Mouse (Mus musculus) hematopoietic multipotent progenitor cell, adult 10-12 weeks (in vitro differentiated cells): ENCODE results near the gene Timp1. TPM values are rescaled to one million over a fixed set of nuclear protein-coding genes. Genes with fewer than 3 reads are reported as not detected.

Experiments
- polyA plus RNA-seq: library from polyadenylated mRNA; stranded (reverse); fragments of >175 nt; gene quantifications from 2 replicates; pipeline ENCODE4 v1.2.3, GENCODE M21; 2012; ENCODE audit warnings: low replicate concordance

The Timp1 gene
- 0.55 TPM in 1 of 2 replicates, not detected in the other for polyA plus RNA-seq

GRCm38 (mm10) chrX:20869962-20870513 lies at the start of gene Timp1:
Gene Timp1 (plus strand): TSS chrX:20870166.

GRCm38 (mm10) chrX:20920844-20921364 lies 50.9 kb downstream of the Timp1 start, which contains the start of gene Syn1:
Gene Syn1 (minus strand): TSS chrX:20921004.

Other genes with a start within 250 kb of the Timp1 start
- gene Uba1, start 211.8 kb upstream of the Timp1 start, polyA plus RNA-seq: 89.8 and 117 TPM in 2 replicates
- 52.2 and 112 TPM in 2 replicates for gene Cdk16, start 182.2 kb upstream of the Timp1 start, polyA plus RNA-seq
- gene Usp11, start 166.3 kb upstream of the Timp1 start, polyA plus RNA-seq: 8.1 and 8.3 TPM in 2 replicates
- gene Araf, start 72.4 kb upstream of the Timp1 start, polyA plus RNA-seq: 26.3 and 119 TPM in 2 replicates
- 2.3 and 7.1 TPM in 2 replicates for gene Syn1, start 50.8 kb downstream of the Timp1 start, polyA plus RNA-seq
- 359 and 470 TPM in 2 replicates for gene Cfp, start 61.4 kb downstream of the Timp1 start, polyA plus RNA-seq
- gene Elk1, start 80.4 kb downstream of the Timp1 start, polyA plus RNA-seq: 18.3 and 18.9 TPM in 2 replicates
- gene Uxt, start 91.9 kb downstream of the Timp1 start, polyA plus RNA-seq: 5.5 and 19.3 TPM in 2 replicates
- 0.07 and 0.99 TPM in 2 replicates for gene Zfp182, start 192.2 kb downstream of the Timp1 start, polyA plus RNA-seq
- gene Spaca5, start 198.2 kb downstream of the Timp1 start, polyA plus RNA-seq: not detected in 2 replicates
- gene Zfp300, start 219.4 kb downstream of the Timp1 start, polyA plus RNA-seq: 0.04 TPM in 1 of 2 replicates, not detected in the other
- gene Ssxa1, start 245.7 kb downstream of the Timp1 start, polyA plus RNA-seq: not detected in 2 replicates